Mouse (Mus musculus): ENCODE results near the gene Ibtk.

The Ibtk gene

DNA sequence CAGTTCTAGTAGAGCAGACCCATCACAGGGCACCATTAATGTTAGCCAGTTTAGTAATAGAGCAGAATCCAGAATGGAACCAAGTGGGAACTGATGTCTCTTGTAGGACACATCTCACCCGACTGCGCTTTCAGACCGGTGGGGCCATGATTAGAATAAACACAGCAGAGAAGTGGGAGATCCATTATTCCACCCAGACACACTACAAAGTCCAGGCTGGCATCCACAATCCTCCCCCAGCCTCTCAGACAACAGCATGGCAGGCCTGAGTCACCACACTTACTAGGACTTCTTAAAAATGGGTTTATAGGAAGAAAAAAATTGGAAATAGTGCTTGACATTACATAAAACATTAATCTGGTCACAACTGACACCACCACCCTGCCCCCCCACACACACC lies 53.5 kb downstream of the Ibtk start:
- DNase-seq = no peak

DNA sequence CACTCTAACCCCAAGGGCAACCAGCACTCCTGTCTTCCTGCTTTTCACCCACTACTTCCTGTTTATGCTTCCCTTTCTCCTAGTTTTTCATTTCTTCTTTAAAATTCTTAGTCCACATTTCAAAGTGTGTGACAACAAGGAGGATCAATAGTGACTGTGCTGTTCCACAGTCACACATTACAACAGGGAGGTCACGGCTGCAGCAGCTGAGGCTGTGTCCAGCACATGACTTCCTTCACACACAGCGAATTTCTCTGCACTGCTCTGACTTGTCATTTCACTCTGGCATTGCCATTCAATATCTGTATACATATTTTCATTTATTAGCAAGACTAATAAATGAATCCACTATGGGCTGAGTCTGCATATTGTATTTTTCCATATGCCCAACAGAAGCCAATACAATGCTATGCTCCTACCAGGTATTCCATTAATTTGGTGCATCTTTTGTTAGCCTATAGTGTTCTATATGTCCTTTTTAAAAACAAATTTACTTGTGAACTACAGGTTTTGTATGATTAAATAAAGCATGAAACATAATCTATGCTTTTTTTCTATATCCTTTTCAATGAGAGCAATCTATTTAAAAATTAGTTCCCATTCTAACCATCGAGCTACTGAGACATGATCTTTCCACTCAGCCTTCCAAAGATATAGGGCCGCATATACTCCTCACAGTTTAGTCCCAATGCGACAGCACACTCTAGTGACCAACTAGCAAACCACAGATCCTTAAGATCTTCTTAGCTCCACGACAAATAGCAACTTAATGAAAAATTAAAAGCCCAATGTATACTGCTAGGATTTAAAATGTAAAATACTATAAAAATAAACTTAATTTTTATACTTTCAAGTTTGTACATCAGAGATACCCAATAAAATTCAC lies 55.7 kb downstream of the Ibtk start:
- DNase-seq = no peak

DNA sequence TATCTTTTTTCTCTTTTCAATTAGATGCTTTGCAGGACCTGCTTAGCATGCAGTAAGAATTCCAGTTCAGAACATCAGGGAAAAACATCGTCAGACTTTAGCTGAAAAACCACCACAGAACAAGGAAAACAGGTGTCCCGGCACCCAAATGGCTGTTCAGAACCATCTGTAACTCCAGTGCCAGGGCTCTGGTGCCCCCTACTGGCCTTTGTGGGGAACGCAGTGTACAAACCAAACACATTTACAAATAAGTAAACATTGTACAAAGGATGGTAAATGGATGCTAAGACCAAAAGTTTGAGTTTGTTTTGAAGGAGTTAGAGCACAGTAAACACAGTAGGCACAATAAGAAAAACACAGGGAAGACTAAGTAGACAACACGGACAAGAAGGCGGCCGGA lies 64.1 kb downstream of the Ibtk start:
- DNase-seq = peak; percentile 3

DNA sequence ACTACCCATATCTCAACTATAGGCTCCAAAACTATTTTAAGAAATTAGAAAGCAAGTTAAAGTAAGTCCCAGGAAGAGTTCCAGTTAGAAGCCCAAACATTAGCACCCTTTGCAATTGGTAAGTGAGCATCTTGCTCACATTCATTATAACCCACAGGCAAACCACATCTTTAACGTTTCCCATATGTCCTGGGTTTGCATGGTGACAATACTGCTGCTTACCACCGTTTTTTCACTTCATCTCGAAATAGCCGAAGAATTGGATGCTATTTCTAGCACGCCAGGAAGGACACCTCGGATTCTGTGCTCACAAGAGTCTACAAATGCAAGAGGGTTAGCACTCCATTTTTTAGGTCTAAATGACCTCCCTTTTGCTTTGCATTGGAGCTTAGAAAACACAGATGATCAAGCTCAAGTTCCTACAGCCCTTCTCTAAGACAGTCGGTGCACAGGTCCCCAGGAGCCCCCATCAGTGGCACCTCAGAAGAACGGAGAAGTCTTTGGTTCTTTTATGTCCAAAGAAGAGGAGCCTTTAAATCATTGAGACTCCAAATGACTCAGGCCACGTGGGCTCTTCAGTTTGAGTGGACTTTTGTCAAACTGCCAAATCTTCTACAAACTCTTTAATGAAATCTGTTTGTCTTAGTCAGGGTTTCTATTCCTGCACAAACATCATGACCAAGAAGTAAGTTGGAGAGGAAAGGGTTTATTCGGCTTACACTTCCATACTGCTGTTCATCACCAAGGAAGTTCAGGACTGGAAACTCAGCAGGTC lies 73.8 kb downstream of the Ibtk start:
- no peak for DNase-seq

DNA sequence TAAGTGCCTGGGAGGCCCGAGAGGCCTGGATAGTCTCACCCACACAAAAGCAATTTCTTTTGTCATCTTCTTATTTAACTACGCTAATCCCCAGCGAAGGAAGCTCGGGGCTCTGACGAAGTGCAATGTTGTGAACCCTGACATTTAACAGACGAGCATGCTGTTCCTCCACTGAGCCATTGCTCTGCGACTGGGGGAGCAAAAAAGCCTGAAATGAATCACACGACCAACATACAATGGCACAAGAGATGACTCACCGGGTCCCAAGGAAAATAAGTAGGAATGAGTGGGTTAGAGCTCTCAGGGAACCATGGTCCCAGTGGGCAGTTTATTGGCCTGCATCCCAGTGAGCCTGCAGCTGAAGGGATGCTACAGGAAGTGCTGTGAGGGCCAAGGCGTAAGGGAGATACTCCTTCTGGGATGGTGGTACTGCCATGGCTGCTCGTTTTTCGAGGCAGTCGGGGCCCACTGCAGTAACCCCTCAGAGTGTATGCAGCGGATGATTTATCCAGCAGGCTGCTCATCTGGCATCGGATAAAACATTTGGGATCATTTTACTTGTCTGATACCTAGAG lies 75.1 kb downstream of the Ibtk start:
- no peak for DNase-seq

DNA sequence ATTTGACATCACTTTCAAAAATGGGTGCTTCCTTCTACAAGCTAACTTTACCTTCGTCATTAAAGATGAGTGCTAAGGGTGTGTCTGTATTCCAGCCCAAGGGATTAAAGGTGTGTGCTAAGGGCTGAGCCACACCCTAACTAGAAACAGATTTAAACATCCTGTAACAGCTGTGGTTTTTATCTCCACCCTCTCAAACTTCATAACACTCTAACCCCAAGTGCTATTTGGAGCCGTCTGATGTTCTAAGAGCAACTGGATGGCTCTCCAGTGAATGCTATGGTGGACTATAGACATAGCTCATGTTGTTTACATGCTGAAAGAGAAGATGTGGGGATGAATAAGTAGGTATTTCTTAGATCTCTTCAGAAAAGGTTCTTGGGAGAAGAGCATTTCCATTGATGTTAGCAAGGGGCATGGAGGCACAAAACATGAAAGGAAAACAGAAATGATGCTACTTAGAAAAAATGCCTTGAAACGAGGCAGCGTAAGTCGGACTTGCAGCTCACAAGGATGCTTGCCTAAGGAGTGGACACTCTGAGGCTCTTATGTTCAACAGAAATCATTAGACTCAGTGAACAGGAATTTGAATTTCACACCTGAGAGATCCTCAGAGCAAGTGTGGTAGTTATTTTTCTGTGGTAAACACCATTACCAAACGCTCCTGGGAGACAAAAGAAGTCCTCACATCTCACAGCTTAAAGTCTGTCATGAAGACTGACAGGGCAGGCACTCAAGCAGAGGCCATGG lies 77.4 kb downstream of the Ibtk start:
- no peak for DNase-seq

DNA sequence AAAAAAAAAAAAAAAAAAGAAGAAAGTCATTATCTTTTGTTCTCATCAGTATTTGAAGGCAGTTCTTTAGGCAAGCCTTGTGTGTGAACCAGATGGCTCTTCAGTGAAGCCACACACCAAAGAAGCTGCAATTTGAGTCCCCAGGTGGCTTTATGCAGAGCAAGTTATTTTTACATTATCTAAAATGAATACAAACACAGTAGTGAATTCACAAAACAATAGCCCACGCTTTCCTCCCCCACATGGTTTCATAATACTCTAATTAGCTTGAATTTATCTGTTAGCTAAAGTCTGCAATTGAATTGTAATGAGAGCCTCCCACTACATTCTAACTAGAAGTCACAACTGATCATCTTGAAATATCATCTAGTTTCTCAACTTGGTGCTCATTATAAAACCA lies 84.8 kb downstream of the Ibtk start:
- DNase-seq = no peak

DNA sequence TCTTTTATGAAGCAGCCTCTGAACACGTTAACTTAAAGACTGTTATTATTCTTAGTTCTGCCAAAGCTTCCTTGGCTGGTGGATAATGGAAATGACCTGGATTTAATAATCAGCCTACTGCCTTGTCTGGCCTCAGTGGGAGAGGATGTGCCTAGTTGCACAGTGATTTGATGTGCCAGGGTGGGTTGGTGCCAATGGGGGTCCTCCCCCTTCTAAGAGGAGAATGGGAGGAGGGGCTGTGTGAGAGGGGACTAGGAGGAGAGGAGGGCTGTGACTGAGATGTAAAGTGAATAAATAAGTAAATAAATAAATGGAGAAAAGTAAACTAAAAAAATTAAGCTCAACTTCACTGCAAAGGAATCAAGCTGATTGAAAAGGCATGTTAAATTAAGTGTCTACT lies 85.3 kb downstream of the Ibtk start:
- no peak for DNase-seq

DNA sequence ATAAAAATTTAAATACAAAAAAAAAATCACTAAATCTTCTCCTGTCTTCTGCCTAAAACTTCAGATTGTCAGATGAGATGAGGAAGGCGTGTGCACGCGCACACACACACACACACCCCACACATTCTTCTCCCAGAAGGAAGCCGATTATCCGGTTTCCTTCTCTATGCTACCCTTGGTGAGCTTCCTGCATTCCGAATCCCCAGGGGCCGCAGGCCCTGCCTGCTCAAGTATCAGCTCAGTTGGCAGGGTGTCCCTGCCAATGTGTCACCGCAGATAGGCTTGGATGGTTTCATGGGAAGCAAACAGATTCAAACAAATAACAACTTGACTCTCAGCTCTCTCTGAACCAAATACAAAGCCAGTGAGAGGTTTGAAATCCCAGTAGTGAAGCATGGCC lies 86.0 kb downstream of the Ibtk start:
- no peak for DNase-seq

DNA sequence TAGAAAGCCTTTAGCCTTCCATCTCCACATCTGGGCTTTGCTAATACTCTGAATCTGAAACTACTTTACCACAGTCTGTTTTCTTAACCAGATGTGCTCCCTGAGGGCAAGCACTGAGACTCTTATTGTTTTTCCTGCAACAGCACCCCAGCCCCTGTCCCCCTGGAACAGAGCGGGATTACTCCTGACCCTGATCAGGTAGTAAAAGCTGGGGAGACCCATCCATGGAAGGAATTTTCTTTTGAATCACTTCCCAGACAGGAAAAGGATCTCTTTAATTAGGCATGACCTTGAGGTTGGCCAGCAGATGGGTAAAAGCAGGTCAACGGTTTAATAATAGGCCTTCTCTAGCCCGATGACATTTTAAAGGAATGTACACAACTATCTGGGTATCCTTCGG lies 95.7 kb downstream of the Ibtk start:
- no peak for DNase-seq

DNA sequence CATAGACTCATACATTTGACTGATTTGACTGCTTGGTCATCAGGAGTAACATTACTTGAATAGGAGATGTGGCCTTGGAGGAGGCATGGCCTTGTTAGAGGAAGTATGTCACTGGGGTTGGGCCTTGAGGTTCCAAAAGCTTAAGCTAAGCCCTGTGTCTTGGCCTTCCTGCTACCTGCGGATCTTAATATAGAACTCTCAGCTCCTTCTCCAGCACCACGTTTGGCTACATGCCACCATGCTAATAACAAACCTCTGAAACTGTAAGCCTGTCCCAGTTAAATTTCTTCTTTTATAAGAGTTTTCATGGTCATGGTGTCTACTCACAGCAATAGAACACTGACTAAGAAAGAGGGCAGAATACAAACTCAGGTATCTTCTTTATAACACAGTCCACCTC lies 110.9 kb downstream of the Ibtk start:
- no peak for DNase-seq

Data from lung, postnatal 14 days (tissue).